Mouse (Mus musculus): ENCODE data around the gene Fam43a.

The Fam43a gene

GRCm38 (mm10) chr16:30595835-30596557, 3.5 kb upstream of the Fam43a start:
- peak; percentile 62 for DNase-seq (ENCODE audit: low spot score)

GRCm38 (mm10) chr16:30596959-30597681, 2.4 kb upstream of the Fam43a start:
- peak; percentile 97 for DNase-seq (ENCODE audit: low spot score)

- peak; percentile 53 for DNase-seq (ENCODE audit: low spot score)
Observed at GRCm38 (mm10) chr16:30600431-30601045, 1.0 kb downstream of the Fam43a start.

GRCm38 (mm10) chr16:30601046-30601832, 1.7 kb downstream of the Fam43a start:
- peak; percentile 79 for DNase-seq (ENCODE audit: low spot score)

- DNase-seq (ENCODE audit: low spot score) = no peak
Observed at GRCm38 (mm10) chr16:30601946-30602345, 2.4 kb downstream of the Fam43a start.

- DNase-seq (ENCODE audit: low spot score) = no peak
Observed at GRCm38 (mm10) chr16:30602684-30603530, 3.4 kb downstream of the Fam43a start.

- DNase-seq (ENCODE audit: low spot score) = no peak
Observed at GRCm38 (mm10) chr16:30603531-30603842, 4.0 kb downstream of the Fam43a start.

- no peak for DNase-seq (ENCODE audit: low spot score)
Observed at GRCm38 (mm10) chr16:30604061-30604806, 4.7 kb downstream of the Fam43a start.

- DNase-seq (ENCODE audit: low spot score) = no peak
Observed at GRCm38 (mm10) chr16:30604807-30605137, 5.2 kb downstream of the Fam43a start.

- DNase-seq (ENCODE audit: low spot score) = no peak
Observed at GRCm38 (mm10) chr16:30605528-30605927, 6.0 kb downstream of the Fam43a start.

- no peak for DNase-seq (ENCODE audit: low spot score)
Observed at GRCm38 (mm10) chr16:30607868-30608267, 8.3 kb downstream of the Fam43a start.

GRCm38 (mm10) chr16:30611331-30611730, 11.8 kb downstream of the Fam43a start:
- DNase-seq (ENCODE audit: low spot score) = no peak

- no peak for DNase-seq (ENCODE audit: low spot score)
Observed at GRCm38 (mm10) chr16:30613122-30613521, 13.6 kb downstream of the Fam43a start.

- no peak for DNase-seq (ENCODE audit: low spot score)
Observed at GRCm38 (mm10) chr16:30614122-30614521, 14.6 kb downstream of the Fam43a start.

GRCm38 (mm10) chr16:30614705-30615317, 15.3 kb downstream of the Fam43a start:
- no peak for DNase-seq (ENCODE audit: low spot score)

GRCm38 (mm10) chr16:30616281-30616680, 16.8 kb downstream of the Fam43a start:
- no peak for DNase-seq (ENCODE audit: low spot score)

GRCm38 (mm10) chr16:30623645-30624044, 24.1 kb downstream of the Fam43a start:
- no peak for DNase-seq (ENCODE audit: low spot score)

GRCm38 (mm10) chr16:30624640-30625039, 25.1 kb downstream of the Fam43a start:
- no peak for DNase-seq (ENCODE audit: low spot score)

GRCm38 (mm10) chr16:30627586-30628337, 28.2 kb downstream of the Fam43a start:
- DNase-seq (ENCODE audit: low spot score) = no peak

GRCm38 (mm10) chr16:30628401-30628800, 28.9 kb downstream of the Fam43a start:
- DNase-seq (ENCODE audit: low spot score) = no peak
